Mouse (Mus musculus) layer of hippocampus, adult 18-20 months (tissue): ENCODE results near the gene Aldh3a2. TPM values are rescaled to one million over a fixed set of nuclear protein-coding genes. Genes with fewer than 3 reads are reported as not detected.
"Not testable (repeated sequence)": the region's sequence is repeated elsewhere in the genome, so short reads cannot be mapped to it uniquely, and the experiment has no call there.

ENCODE experiments used
- DNase-seq, 2 experiments: peaks; one replicate each; pipeline ENCODE4 v3.0.0; 2022; ENCODE audit warnings: low spot score in 2 of 2
- long read RNA-seq: library from polyadenylated mRNA; stranded (forward); transcript quantifications from one replicate; pipeline ENCODE4 v2.0.0, GENCODE M21; 2021
- total RNA-seq, 2 experiments: library from RNA; stranded (reverse); gene quantifications; 2 replicates each; pipeline ENCODE4 v1.2.3; 2021

Gene Aldh3a2
- total RNA-seq = 10 to 100 TPM; 59.0 to 59.3 TPM
- long read RNA-seq, transcript Aldh3a2-202 (10 exons, 3,091 nt) = major isoform, 17 of 31 reads
- long read RNA-seq, partial matches to known transcripts = 1 of 31 reads
- long read RNA-seq, other reads (novel, unspliced or antisense) = 12 of 31 reads

- DNase-seq = peak; percentile 89 to 95
Observed at GRCm38 (mm10) chr11:61266551-61267533, at the start of gene Aldh3a2. Aldh3a2 (minus strand) TSS chr11:61267464.

DNA sequence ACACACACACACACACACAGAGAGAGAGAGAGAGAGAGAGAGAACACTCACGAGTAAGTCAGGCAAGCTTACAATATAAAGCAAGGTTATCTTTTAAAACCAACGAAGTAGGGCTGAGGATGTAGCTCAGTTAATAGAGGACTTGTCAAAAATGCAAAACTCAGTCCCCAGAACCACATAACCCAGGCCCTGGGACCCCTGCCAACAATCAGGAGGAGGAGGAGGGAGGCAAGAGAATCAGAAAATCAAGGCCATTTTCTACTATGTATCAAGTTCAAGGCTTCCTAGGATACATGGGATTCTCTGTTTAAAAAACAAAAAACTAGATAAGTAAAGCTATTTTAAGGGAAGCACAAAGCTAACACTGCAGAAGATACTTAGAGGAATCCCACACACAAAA, 49.6 kb upstream of the Aldh3a2 start:
- no peak for DNase-seq

DNA sequence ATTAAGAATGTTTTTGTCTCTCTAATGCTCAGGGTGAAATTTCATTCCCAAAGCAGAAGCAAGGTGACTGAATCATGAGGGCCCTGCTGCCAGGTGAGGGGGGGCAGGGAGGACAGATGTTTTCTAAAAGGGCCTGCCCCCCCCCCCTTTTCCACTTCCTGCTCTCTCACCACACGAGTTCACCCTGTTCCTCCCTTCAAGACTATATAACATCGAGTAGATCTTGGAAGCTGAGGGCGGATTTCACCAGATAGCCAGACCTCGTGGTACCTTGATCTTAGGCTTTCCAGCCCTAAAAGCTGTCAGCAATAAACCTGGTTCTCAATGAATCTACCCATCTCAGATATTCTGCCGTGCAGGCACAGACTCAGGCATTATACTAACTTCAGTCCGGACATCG, 43.1 kb upstream of the Aldh3a2 start:
- no peak for DNase-seq

- no peak for DNase-seq
Observed at GRCm38 (mm10) chr11:61309831-61310230, 42.6 kb upstream of the Aldh3a2 start.

DNA sequence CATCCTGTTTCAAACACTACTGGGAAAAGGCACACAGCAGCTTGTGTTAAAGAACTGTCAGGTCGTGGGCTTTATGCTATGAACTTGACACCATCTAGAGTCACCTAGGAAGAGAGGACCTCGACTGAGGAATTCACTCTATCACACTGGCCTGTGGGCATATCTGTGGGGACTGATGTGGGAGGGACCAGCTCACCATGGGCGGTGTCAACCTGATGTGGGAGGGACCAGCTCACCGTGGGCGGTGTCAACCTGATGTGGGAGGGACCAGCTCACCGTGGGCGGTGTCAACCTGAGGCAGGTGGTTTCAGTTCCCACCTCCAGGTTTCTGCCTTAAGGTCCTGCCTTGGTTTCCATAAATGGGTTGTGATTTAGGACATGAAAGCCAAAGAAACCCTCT, 40.5 kb upstream of the Aldh3a2 start:
- DNase-seq = no peak

GRCm38 (mm10) chr11:61305377-61305776, 38.1 kb upstream of the Aldh3a2 start:
- peak in 1 of 2 experiments; percentile 63 for DNase-seq

- DNase-seq = not testable (repeated sequence)
Observed at GRCm38 (mm10) chr11:61304535-61304934, 37.3 kb upstream of the Aldh3a2 start.

GRCm38 (mm10) chr11:61300716-61301392, 33.6 kb upstream of the Aldh3a2 start:
- DNase-seq = no peak

GRCm38 (mm10) chr11:61300205-61300604, 32.9 kb upstream of the Aldh3a2 start:
- no peak for DNase-seq

- DNase-seq = no peak
Observed at GRCm38 (mm10) chr11:61297901-61298300, 30.6 kb upstream of the Aldh3a2 start.

GRCm38 (mm10) chr11:61297326-61297725, 30.1 kb upstream of the Aldh3a2 start:
- no peak for DNase-seq

- no peak for DNase-seq
Observed at GRCm38 (mm10) chr11:61296556-61296955, 29.3 kb upstream of the Aldh3a2 start.

DNA sequence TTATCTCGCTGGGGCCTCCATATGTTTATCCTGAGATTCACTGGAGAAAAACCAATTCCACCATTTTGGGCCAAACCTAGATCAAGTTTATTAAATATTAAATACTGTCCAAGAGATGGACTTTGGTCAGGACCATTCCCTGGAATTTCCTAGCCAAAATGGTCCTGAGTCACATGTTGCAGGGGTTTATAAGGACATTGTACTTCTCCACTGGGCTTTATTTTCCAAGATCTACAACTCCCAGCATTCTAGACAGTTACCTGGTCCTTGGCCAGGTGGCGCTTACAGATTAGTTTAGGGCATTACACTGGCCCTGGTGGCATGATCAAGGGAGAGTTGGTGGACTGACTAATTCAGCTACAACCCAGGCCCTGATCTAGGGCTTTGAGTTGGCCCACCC, 28.3 kb upstream of the Aldh3a2 start:
- no peak for DNase-seq

DNA sequence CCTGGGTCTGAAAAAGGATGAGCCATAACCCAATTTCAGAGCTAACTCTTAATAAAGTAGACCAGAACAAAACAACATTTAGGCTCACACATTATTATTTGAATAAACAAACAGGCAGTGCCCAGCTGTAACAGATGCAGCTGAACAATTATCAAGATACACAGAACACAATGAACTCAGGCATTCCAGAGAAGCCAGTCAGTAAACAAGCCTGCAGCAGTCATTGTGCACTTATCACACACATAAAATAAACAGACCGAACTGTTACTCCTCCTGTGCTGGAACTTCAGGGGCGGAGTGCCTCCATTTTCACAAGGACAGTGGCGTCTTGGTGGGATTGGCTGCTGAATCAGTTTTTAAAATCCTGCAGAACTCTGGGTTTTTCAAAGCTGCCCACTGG, 27.2 kb upstream of the Aldh3a2 start:
- DNase-seq = no peak

- no peak for DNase-seq
Observed at GRCm38 (mm10) chr11:61293251-61293650, 26.0 kb upstream of the Aldh3a2 start.

DNA sequence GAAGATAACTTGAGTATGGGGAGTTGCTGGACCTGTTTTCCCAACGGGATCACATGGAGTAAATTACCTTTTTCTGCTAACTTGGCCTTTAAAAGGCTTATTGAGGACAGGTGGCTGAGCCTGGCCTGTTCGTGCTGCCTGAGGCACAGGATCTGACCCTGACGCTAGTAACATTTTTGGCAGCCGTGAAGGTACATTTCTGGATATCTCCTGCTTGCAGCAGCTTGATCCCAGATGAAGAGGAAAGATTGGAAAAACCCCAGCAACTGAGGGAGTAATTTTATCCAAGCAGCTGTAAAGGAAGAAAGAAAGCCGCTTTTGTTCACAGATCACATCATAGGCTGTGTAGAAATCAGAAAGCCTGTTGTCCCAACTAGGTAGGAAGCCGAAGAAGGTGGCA, 17.1 kb upstream of the Aldh3a2 start:
- DNase-seq = no peak

DNA sequence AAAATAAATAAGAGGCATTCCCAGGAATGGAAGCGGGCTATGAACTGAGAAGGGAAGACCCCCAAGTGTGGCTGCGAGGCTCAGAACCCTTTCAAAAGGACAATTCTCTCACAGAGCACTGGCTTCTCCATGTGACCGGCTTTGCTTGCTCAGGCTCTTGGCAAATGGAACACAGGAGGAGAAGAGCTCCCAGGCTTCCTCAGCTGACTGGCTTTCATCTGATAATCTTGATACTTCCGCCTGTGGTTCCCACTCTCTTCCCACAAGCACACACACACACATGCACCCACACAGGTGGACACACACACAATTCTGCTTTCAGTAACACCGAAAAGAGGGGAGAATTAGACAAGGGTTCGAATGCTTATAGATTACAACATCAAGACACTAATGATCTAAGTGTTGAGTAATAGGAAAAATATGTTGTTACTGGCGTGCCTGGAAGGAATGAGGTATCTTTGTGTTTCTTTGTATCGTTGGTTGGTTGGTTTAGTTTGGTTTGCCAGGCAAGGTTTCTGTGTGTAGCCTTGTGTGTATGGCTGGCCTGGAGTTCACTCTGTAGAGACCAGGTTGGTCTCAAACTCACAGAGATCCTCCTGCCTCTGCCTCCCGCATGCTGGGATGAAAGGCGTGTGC, 16.3 kb upstream of the Aldh3a2 start:
- DNase-seq = no peak

DNA sequence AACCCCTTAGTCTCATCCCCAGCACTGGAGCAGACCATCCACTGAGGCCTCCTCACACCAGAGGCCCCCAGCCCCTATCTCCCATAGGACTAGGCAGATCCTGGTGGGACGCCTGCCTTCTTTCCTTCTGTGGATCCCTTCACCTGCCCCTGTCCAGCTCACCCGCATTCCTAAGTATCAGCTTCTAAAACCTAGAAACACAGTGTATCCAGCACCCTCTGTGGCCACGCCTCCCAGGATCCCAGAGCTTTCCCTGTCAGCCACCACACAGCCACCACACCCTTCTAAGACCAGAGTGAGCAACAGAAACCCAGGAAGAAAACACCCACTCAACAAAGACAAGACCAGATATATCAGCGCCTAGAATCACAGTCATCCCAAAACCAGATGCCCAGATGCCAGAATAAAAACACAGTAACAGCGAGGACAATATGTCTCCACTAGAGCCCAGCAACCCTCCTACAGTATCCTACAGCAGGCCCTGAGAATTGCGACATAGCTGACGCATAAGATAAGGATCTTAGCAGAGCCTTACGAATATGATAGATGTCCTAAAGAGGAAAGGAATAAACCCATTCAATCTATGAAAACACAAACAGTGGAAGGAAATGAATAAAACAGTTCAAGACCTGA, 11.3 kb upstream of the Aldh3a2 start:
- no peak for DNase-seq

GRCm38 (mm10) chr11:61277937-61278336, 10.7 kb upstream of the Aldh3a2 start:
- no peak for DNase-seq

DNA sequence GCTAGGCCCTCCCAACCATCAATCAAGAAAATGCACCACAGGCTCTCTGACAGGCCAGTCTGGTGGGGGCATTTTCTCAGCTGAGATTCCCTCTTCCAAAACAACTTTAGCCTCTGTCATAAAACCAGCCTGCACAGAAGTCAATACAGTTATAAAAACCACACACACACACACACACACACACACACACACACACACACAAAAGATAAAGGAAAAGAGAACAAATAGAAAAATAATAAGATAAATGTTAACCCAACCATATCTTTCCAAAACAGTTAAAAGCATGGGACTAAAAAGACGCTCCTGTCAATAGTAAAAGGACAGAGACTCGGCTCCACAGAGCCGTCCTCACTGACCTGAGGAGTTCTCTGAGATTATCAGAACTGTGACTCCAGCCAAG, 9.2 kb upstream of the Aldh3a2 start:
- DNase-seq = no peak

GRCm38 (mm10) chr11:61275106-61275505, 7.8 kb upstream of the Aldh3a2 start:
- no peak for DNase-seq
